Mouse (Mus musculus) midbrain, embryonic 11.5 days (tissue): ENCODE measurements around the gene L3mbtl4. TPM values are rescaled to one million over a fixed set of nuclear protein-coding genes. Genes with fewer than 3 reads are reported as not detected.

Experiments
- ATAC-seq: fragments of 200-750 bp; cut with Nextera tagmentation; 2 replicates; pipeline ENCODE4 v1.8.0; 2017; ENCODE audit warnings: moderate TSS enrichment, moderate library complexity; ENCODE audit not compliant: low FRiP score
- DNase-seq: peaks from one replicate; pipeline ENCODE4 v3.0.0; 2015; ENCODE audit warnings: low spot score; ENCODE audit errors: missing footprints
- H3K27ac ChIP-seq: fragments of 300-500 bp; sonication (generic); 2 replicates; pipeline ENCODE4 v1.5.1; 2014; ENCODE audit warnings: low read depth, low read length
- H3K27me3 ChIP-seq: fragments of 300-500 bp; sonication (generic); 2 replicates; pipeline ENCODE4 v1.6.1; 2014; ENCODE audit warnings: mild to moderate bottlenecking, low read length, moderate library complexity, mixed read lengths; ENCODE audit not compliant: control insufficient read depth, insufficient read depth
- H3K36me3 ChIP-seq: fragments of 300-500 bp; sonication (generic); 2 replicates; pipeline ENCODE4 v1.6.1; 2014; ENCODE audit warnings: mild to moderate bottlenecking, low read length, moderate library complexity, mixed read lengths; ENCODE audit not compliant: control insufficient read depth, insufficient read depth
- H3K4me1 ChIP-seq: fragments of 300-500 bp; sonication (generic); 2 replicates; pipeline ENCODE4 v1.6.1; 2014; ENCODE audit warnings: low read length; ENCODE audit not compliant: control insufficient read depth, insufficient read depth
- H3K4me2 ChIP-seq: fragments of 300-500 bp; sonication (generic); 2 replicates; pipeline ENCODE4 v1.6.1; 2014; ENCODE audit warnings: mild to moderate bottlenecking, moderate library complexity
- H3K4me3 ChIP-seq: fragments of 300-500 bp; sonication (generic); 2 replicates; pipeline ENCODE4 v1.5.1; 2014; ENCODE audit warnings: low read depth, low read length
- H3K9ac ChIP-seq: fragments of 300-500 bp; sonication (generic); 2 replicates; pipeline ENCODE4 v1.6.1; 2014; ENCODE audit warnings: low read length
- H3K9me3 ChIP-seq: fragments of 300-500 bp; sonication (generic); 2 replicates; pipeline ENCODE4 v1.6.1; 2016; ENCODE audit warnings: low read length; ENCODE audit not compliant: control insufficient read depth
- WGBS: fragments of 180-500 bp; shearing (Covaris S2); extraction: QIAGEN DNeasy Blood & Tissue Kit; methylation state at CpG from one replicate; pipeline ENCODE4 v1.1.7; 2014; 5-methylcytosine and 5-hydroxymethylcytosine counted together
- polyA plus RNA-seq: library from polyadenylated mRNA; unstranded; fragments of >200 nt; fragmentation: Nextera tagmentation; extraction: Ambion mirVana; gene quantifications from 2 replicates; pipeline ENCODE4 v1.2.1, GENCODE M21; 2014

Gene L3mbtl4
- polyA plus RNA-seq, 1 experiment from 2014 or later = 0.11 TPM

- DNase-seq (no peak), ATAC-seq (no peak)
- 85% methylated on average over 5 of the region's 5 CpGs for WGBS
- Histone ChIP-seq H3K4me3 (no peak overlapping the region), H3K9me3 (no peaks in the 10 kb centered on the region), H3K27ac (no peak overlapping the region), H3K4me2 (no peak overlapping the region), H3K36me3 (no peaks in the 10 kb centered on the region), H3K4me1 (no peaks in the 10 kb centered on the region), H3K9ac (no peak overlapping the region), H3K27me3 (no peaks in the 10 kb centered on the region)
Measured at GRCm38 (mm10) chr17:68642521-68643088, 369.0 kb downstream of the L3mbtl4 start.

- Histone ChIP-seq H3K4me2 (no peak overlapping the region), H3K4me3 (no peak overlapping the region), H3K27me3 (no peaks in the 10 kb centered on the region), H3K9me3 (no peaks in the 10 kb centered on the region), H3K4me1 (no peaks in the 10 kb centered on the region), H3K27ac (no peak overlapping the region), H3K36me3 (no peaks in the 10 kb centered on the region), H3K9ac (no peak overlapping the region)
- ATAC-seq = no peak
- no peak for DNase-seq
- WGBS = 74% methylated on average over 1 of the region's 1 CpGs
Measured at GRCm38 (mm10) chr17:68666528-68666927, 392.9 kb downstream of the L3mbtl4 start.

- Histone ChIP-seq H3K9me3 (no peaks in the 10 kb centered on the region), H3K36me3 (no peaks in the 10 kb centered on the region), H3K9ac (no peak overlapping the region), H3K4me3 (no peak overlapping the region), H3K4me1 (no peaks in the 10 kb centered on the region), H3K27me3 (no peaks in the 10 kb centered on the region), H3K27ac (no peak overlapping the region), H3K4me2 (no peak overlapping the region)
- 45% methylated on average over 7 of the region's 7 CpGs for WGBS
- no peak for DNase-seq
- ATAC-seq = peak; percentile 35; the same call in 1 of the 2 replicates
Measured at GRCm38 (mm10) chr17:68672088-68672504, 398.5 kb downstream of the L3mbtl4 start.

GRCm38 (mm10) chr17:68710701-68711100, 437.1 kb downstream of the L3mbtl4 start:
- no peaks in the 10 kb centered on the region for H3K36me3 ChIP-seq
- no peak overlapping the region for H3K4me2 ChIP-seq
- H3K27ac ChIP-seq = no peak overlapping the region
- no peaks in the 10 kb centered on the region for H3K27me3 ChIP-seq
- 85% methylated on average over 5 of the region's 5 CpGs for WGBS
- DNase-seq = no peak
- H3K9me3 ChIP-seq = no peaks in the 10 kb centered on the region
- no peak overlapping the region for H3K9ac ChIP-seq
- ATAC-seq = no peak
- no peaks in the 10 kb centered on the region for H3K4me1 ChIP-seq
- no peak overlapping the region for H3K4me3 ChIP-seq

GRCm38 (mm10) chr17:68711350-68711749, 437.8 kb downstream of the L3mbtl4 start:
- DNase-seq (no peak), ATAC-seq (no peak)
- no peak overlapping the region for H3K4me2 ChIP-seq
- no peaks in the 10 kb centered on the region for H3K27me3 ChIP-seq
- H3K9me3 ChIP-seq = no peaks in the 10 kb centered on the region
- 86% methylated on average over 3 of the region's 3 CpGs for WGBS
- H3K4me3 ChIP-seq = no peak overlapping the region
- H3K4me1 ChIP-seq = no peaks in the 10 kb centered on the region
- H3K9ac ChIP-seq = no peak overlapping the region
- no peaks in the 10 kb centered on the region for H3K36me3 ChIP-seq
- no peak overlapping the region for H3K27ac ChIP-seq

GRCm38 (mm10) chr17:68748296-68748695, 474.7 kb downstream of the L3mbtl4 start:
- no peak for DNase-seq
- ATAC-seq = no peak
- H3K27ac ChIP-seq = no peak overlapping the region

GRCm38 (mm10) chr17:68750513-68750912, 476.9 kb downstream of the L3mbtl4 start:
- H3K27me3 ChIP-seq = no peaks in the 10 kb centered on the region
- ATAC-seq (no peak), DNase-seq (no peak)
- no peaks in the 10 kb centered on the region for H3K4me1 ChIP-seq
- WGBS = 80% methylated on average over 6 of the region's 6 CpGs
- H3K27ac ChIP-seq = no peak overlapping the region
- no peaks in the 10 kb centered on the region for H3K9me3 ChIP-seq
- H3K36me3 ChIP-seq = no peaks in the 10 kb centered on the region
- H3K4me3 ChIP-seq = no peak overlapping the region
- no peak overlapping the region for H3K9ac ChIP-seq
- no peak overlapping the region for H3K4me2 ChIP-seq

More at GRCm38 (mm10) chr17:68748296-68748695, 474.7 kb downstream of the L3mbtl4 start:
- no peak overlapping the region for H3K4me2 ChIP-seq
- no peak overlapping the region for H3K9ac ChIP-seq
- no peaks in the 10 kb centered on the region for H3K27me3 ChIP-seq
- 45% methylated on average over 1 of the region's 1 CpGs for WGBS
- no peaks in the 10 kb centered on the region for H3K36me3 ChIP-seq
- H3K9me3 ChIP-seq = no peaks in the 10 kb centered on the region
- H3K4me3 ChIP-seq = no peak overlapping the region
- no peaks in the 10 kb centered on the region for H3K4me1 ChIP-seq

- 87% methylated on average over 7 of the region's 7 CpGs for WGBS
- Histone ChIP-seq H3K4me3 (no peak overlapping the region), H3K9ac (no peak overlapping the region), H3K4me2 (no peak overlapping the region), H3K27ac (no peak overlapping the region), H3K36me3 (no peaks in the 10 kb centered on the region), H3K4me1 (no peaks in the 10 kb centered on the region), H3K27me3 (no peaks in the 10 kb centered on the region), H3K9me3 (no peaks in the 10 kb centered on the region)
- DNase-seq = no peak
- ATAC-seq = no peak
Measured at GRCm38 (mm10) chr17:68753112-68753511, 479.5 kb downstream of the L3mbtl4 start.

- H3K36me3 ChIP-seq = no peaks in the 10 kb centered on the region
- H3K27ac ChIP-seq = no peak overlapping the region
- DNase-seq (no peak), ATAC-seq (no peak)
- H3K4me2 ChIP-seq = no peak overlapping the region
- WGBS = 93% methylated on average over 11 of the region's 11 CpGs
- H3K4me3 ChIP-seq = no peak overlapping the region
- H3K27me3 ChIP-seq = no peaks in the 10 kb centered on the region
- no peaks in the 10 kb centered on the region for H3K4me1 ChIP-seq
- H3K9ac ChIP-seq = no peak overlapping the region
- H3K9me3 ChIP-seq = no peaks in the 10 kb centered on the region
Measured at GRCm38 (mm10) chr17:68754789-68755188, 481.2 kb downstream of the L3mbtl4 start.
